18 mouse cellular contexts compared by ENCODE assay signal in genomic region chr7:34268463-34268862, GRCm38 (mm10). TPM values are rescaled to one million over a fixed set of nuclear protein-coding genes. Genes with fewer than 3 reads are reported as not detected.
A peak's percentile ranks its signal among the peaks of the same experiment; 100 is the strongest.
DNase-seq lines count a peak whose midpoint lies in the region; ATAC-seq and TF ChIP-seq lines count a peak whose summit lies in the region.
"Had no signal": no experiment of that assay in that cellular context is flagged by ENCODE, and none has a peak within 500 bp of the region (broad histone marks: within the 10 kb centered on the region; RNA-seq: fewer than 3 reads in every experiment).

No protein-coding gene starts in this region.

- 30% methylated on average over 1 of the region's 1 CpGs for WGBS in heart, embryonic 13.5 days
- 63% methylated on average over 1 of the region's 1 CpGs for WGBS in lung, embryonic 14.5 days
- WGBS in limb, embryonic 14.5 days: 27% methylated on average over 1 of the region's 1 CpGs
- 98% methylated on average over 1 of the region's 1 CpGs for WGBS in thymus, adult 2 months

- peaks cover 68% of the 10 kb centered on the region for H3K4me1 ChIP-seq in heart, embryonic 13.5 days
- H3K4me1 ChIP-seq in lung, embryonic 14.5 days (ENCODE audit: insufficient read depth): no peaks in the 10 kb centered on the region
- peaks cover 26% of the 10 kb centered on the region for H3K4me1 ChIP-seq in brown adipose tissue, adult 24 weeks (ENCODE audit: control insufficient read depth, insufficient read depth, insufficient read length, low read length)
- H3K4me1 ChIP-seq in limb, embryonic 14.5 days (ENCODE audit: control insufficient read depth, insufficient read depth, low read length): peaks cover 24% of the 10 kb centered on the region
- H3K4me1 ChIP-seq in thymus, adult 2 months (replicated peaks; ENCODE audit: control insufficient read depth, insufficient read depth, low read length): no peaks in the 10 kb centered on the region
- H3K4me1 ChIP-seq: hindbrain, embryonic 10.5 days had no signal

- DNase-seq in heart, adult 11 months: no peak
- DNase-seq in lung, embryonic 14.5 days: peak; percentile 56
- DNase-seq in lung, postnatal 14 days: no peak
- DNase-seq in limb, embryonic 14.5 days (ENCODE audit: low spot score): peak; percentile 47
- no peak for DNase-seq in thymus, adult 2 months
- no peak for DNase-seq in cerebellum, adult 9-11 months
- DNase-seq: cerebellum, adult 18-20 months; lung, adult 18-20 months; right cerebral cortex, postnatal 14 days had no signal

- H3K4me2 ChIP-seq in heart, embryonic 13.5 days: peak overlapping the region; percentile 26; the same call in 1 of the 2 replicates
- no peak overlapping the region for H3K4me2 ChIP-seq in lung, embryonic 14.5 days
- no peak overlapping the region for H3K4me2 ChIP-seq in limb, embryonic 14.5 days (replicated peaks; ENCODE audit: low read depth, low read length, severe bottlenecking)
- H3K4me2 ChIP-seq: forebrain, embryonic 12.5 days; midbrain, embryonic 12.5 days had no signal

- H3K9me3 ChIP-seq in heart, embryonic 13.5 days: no peaks in the 10 kb centered on the region
- H3K9me3 ChIP-seq in lung, embryonic 14.5 days (ENCODE audit: low read depth, low read length): no peaks in the 10 kb centered on the region
- no peaks in the 10 kb centered on the region for H3K9me3 ChIP-seq in limb, embryonic 14.5 days (ENCODE audit: control insufficient read depth, low read length)
- H3K9me3 ChIP-seq: forebrain, embryonic 12.5 days; hindbrain, embryonic 10.5 days; midbrain, embryonic 12.5 days had no signal

- peaks cover 6% of the 10 kb centered on the region for H3K36me3 ChIP-seq in heart, embryonic 13.5 days
- H3K36me3 ChIP-seq in lung, embryonic 14.5 days (ENCODE audit: insufficient read depth): 0 out of 2 replicates have a peak, but pooled peaks cover 2% of the 10 kb centered on the region
- H3K36me3 ChIP-seq in limb, embryonic 14.5 days (ENCODE audit: control insufficient read depth, insufficient read depth, low read length): 0 out of 2 replicates have a peak, but pooled peaks cover under 1% of the 10 kb centered on the region
- no peaks in the 10 kb centered on the region for H3K36me3 ChIP-seq in thymus, adult 2 months (ENCODE audit: control insufficient read depth, insufficient read depth, low read length)
- H3K36me3 ChIP-seq: forebrain, embryonic 12.5 days; midbrain, embryonic 12.5 days had no signal

- H3K9ac ChIP-seq in heart, embryonic 13.5 days: no peak overlapping the region
- H3K9ac ChIP-seq in lung, embryonic 14.5 days: no peak overlapping the region
- H3K9ac ChIP-seq in limb, embryonic 14.5 days (ENCODE audit: low read depth, low read length, severe bottlenecking): no peak overlapping the region
- H3K9ac ChIP-seq: forebrain, embryonic 12.5 days; midbrain, embryonic 12.5 days had no signal

- no peak overlapping the region for H3K4me3 ChIP-seq in heart, embryonic 13.5 days
- no peak overlapping the region for H3K4me3 ChIP-seq in lung, embryonic 14.5 days (ENCODE audit: low read depth, low read length)
- no peak overlapping the region for H3K4me3 ChIP-seq in brown adipose tissue, adult 24 weeks (ENCODE audit: insufficient read depth, low read depth, low read length)
- H3K4me3 ChIP-seq in limb, embryonic 14.5 days (replicated peaks; ENCODE audit: low read length): no peak overlapping the region
- no peak overlapping the region for H3K4me3 ChIP-seq in thymus, adult 2 months (ENCODE audit: control insufficient read depth, insufficient read depth, low read length)
- H3K4me3 ChIP-seq: forebrain, embryonic 12.5 days; hindbrain, embryonic 10.5 days; midbrain, embryonic 12.5 days had no signal

- no peak for ATAC-seq in heart, embryonic 13.5 days (ENCODE audit: extremely low read depth, insufficient number of reproducible peaks, low FRiP score, low TSS enrichment)
- ATAC-seq in lung, embryonic 14.5 days (ENCODE audit: insufficient read depth): peak; percentile 44; the same call in 1 of the 2 replicates
- ATAC-seq in limb, embryonic 14.5 days (ENCODE audit: low FRiP score, low read depth): peak; percentile 57; the same call in 1 of the 2 replicates

- no peak for TF ChIP-seq POLR2A in limb, embryonic 14.5 days (IDR thresholded peaks at IDR 0.05; ENCODE audit: borderline replicate concordance, extremely low read depth, insufficient read depth, insufficient read length)
- TF ChIP-seq POLR2A in thymus, adult 2 months (IDR thresholded peaks at IDR 0.05; ENCODE audit: control insufficient read depth, extremely low read depth, insufficient read depth, low read length, poor library complexity): no peak

- TF ChIP-seq CTCF in lung, embryonic 14.5 days (IDR thresholded peaks at IDR 0.05; ENCODE audit: low read depth): no peak
- TF ChIP-seq CTCF in thymus, adult 2 months (IDR thresholded peaks at IDR 0.05; ENCODE audit: borderline replicate concordance, control insufficient read depth, extremely low read depth, insufficient read depth, low read length, poor library complexity): no peak

- H3K27ac ChIP-seq in heart, embryonic 13.5 days (replicated peaks): peak overlapping the region; percentile 70
- H3K27ac ChIP-seq in lung, embryonic 14.5 days (ENCODE audit: low read depth): peak overlapping the region; percentile 64
- peak overlapping the region; percentile 69 for H3K27ac ChIP-seq in brown adipose tissue, adult 24 weeks (replicated peaks; ENCODE audit: low read depth, low read length)
- H3K27ac ChIP-seq in limb, embryonic 14.5 days (replicated peaks; ENCODE audit: low read depth, low read length): peak overlapping the region; percentile 77
- no peak overlapping the region for H3K27ac ChIP-seq in thymus, adult 2 months (ENCODE audit: control insufficient read depth, insufficient read depth, low read length)
- H3K27ac ChIP-seq: forebrain, embryonic 12.5 days; hindbrain, embryonic 10.5 days; kidney, postnatal 0 days; midbrain, embryonic 12.5 days had no signal

- no peaks in the 10 kb centered on the region for H3K27me3 ChIP-seq in heart, embryonic 13.5 days (replicated peaks)
- H3K27me3 ChIP-seq in lung, embryonic 14.5 days (ENCODE audit: insufficient read depth, low read length): no peaks in the 10 kb centered on the region
- H3K27me3 ChIP-seq in limb, embryonic 14.5 days (ENCODE audit: control insufficient read depth, insufficient read depth, low read length): no peaks in the 10 kb centered on the region
- no peaks in the 10 kb centered on the region for H3K27me3 ChIP-seq in thymus, adult 2 months (ENCODE audit: control insufficient read depth, insufficient read depth, low read length)
- H3K27me3 ChIP-seq: forebrain, embryonic 12.5 days; midbrain, embryonic 12.5 days had no signal

RNA-seq across cellular contexts. Expression of gene Gm6096, which starts 17.6 kb away (rescaled TPM):
- polyA plus RNA-seq in heart, embryonic 13.5 days (2015; fragmentation: Nextera tagmentation; extraction: Ambion mirVana): 0.37 TPM in 1 of 2 replicates, not detected in the other
- polyA plus RNA-seq in lung, embryonic 14.5 days (2014; fragmentation: Nextera tagmentation; extraction: Ambion mirVana): 0.88 TPM in 1 of 2 replicates, not detected in the other
- not detected in 2 replicates for polyA plus RNA-seq in brown adipose tissue, adult 24 weeks (2012; ENCODE audit: insufficient read depth, insufficient read length, missing spikeins)
- not detected in 2 replicates for polyA plus RNA-seq in limb, embryonic 14.5 days (2012; rRNA removed)
- polyA plus RNA-seq in limb, embryonic 14.5 days (2014; fragmentation: Nextera tagmentation; extraction: Ambion mirVana): 0.54 and 0.55 TPM in 2 replicates
- not detected in 2 replicates for polyA plus RNA-seq in thymus, adult 2 months (2012; rRNA removed)
- polyA plus RNA-seq: forebrain, embryonic 12.5 days; hindbrain, embryonic 10.5 days; intestine, embryonic 14.5 days; limb, embryonic 11.5 days; testis, adult 2 months had no signal

RNA-seq across cellular contexts. Expression of gene Gpi1, which starts 38.3 kb away (rescaled TPM):
- polyA plus RNA-seq in heart, embryonic 13.5 days (2015; fragmentation: Nextera tagmentation; extraction: Ambion mirVana): 702 and 751 TPM in 2 replicates
- polyA plus RNA-seq in lung, embryonic 14.5 days (2014; fragmentation: Nextera tagmentation; extraction: Ambion mirVana): 260 and 268 TPM in 2 replicates
- polyA plus RNA-seq in brown adipose tissue, adult 24 weeks (2012; ENCODE audit: insufficient read depth, insufficient read length, missing spikeins): 1,085 and 1,523 TPM in 2 replicates
- 256 and 301 TPM in 2 replicates for polyA plus RNA-seq in limb, embryonic 14.5 days (2012; rRNA removed)
- 275 and 281 TPM in 2 replicates for polyA plus RNA-seq in limb, embryonic 14.5 days (2014; fragmentation: Nextera tagmentation; extraction: Ambion mirVana)
- 265 and 304 TPM in 2 replicates for polyA plus RNA-seq in thymus, adult 2 months (2012; rRNA removed)

RNA-seq across cellular contexts. Expression of gene 4931406P16Rik, which starts 44.9 kb away (rescaled TPM):
- polyA plus RNA-seq in heart, embryonic 13.5 days (2015; fragmentation: Nextera tagmentation; extraction: Ambion mirVana): 28.4 and 28.7 TPM in 2 replicates
- 54.7 and 59.2 TPM in 2 replicates for polyA plus RNA-seq in lung, embryonic 14.5 days (2014; fragmentation: Nextera tagmentation; extraction: Ambion mirVana)
- 19.2 and 24.8 TPM in 2 replicates for polyA plus RNA-seq in brown adipose tissue, adult 24 weeks (2012; ENCODE audit: insufficient read depth, insufficient read length, missing spikeins)
- 34.3 and 41.9 TPM in 2 replicates for polyA plus RNA-seq in limb, embryonic 14.5 days (2012; rRNA removed)
- 31.6 and 39.3 TPM in 2 replicates for polyA plus RNA-seq in limb, embryonic 14.5 days (2014; fragmentation: Nextera tagmentation; extraction: Ambion mirVana)
- polyA plus RNA-seq in thymus, adult 2 months (2012; rRNA removed): 31.9 and 32.2 TPM in 2 replicates

Comparison
In these comparisons a context has a peak if more than half of its experiments do, and no peak if none do; other contexts are left out.
1. DNase-seq: peak in lung, embryonic 14.5 days (single experiment) and limb, embryonic 14.5 days (single experiment); none in heart, adult 11 months (single experiment), lung, postnatal 14 days (single experiment), thymus, adult 2 months (single experiment) and cerebellum, adult 9-11 months (single experiment).